ENCODE assay signal across 9 mouse cellular contexts in the genomic region with DNA sequence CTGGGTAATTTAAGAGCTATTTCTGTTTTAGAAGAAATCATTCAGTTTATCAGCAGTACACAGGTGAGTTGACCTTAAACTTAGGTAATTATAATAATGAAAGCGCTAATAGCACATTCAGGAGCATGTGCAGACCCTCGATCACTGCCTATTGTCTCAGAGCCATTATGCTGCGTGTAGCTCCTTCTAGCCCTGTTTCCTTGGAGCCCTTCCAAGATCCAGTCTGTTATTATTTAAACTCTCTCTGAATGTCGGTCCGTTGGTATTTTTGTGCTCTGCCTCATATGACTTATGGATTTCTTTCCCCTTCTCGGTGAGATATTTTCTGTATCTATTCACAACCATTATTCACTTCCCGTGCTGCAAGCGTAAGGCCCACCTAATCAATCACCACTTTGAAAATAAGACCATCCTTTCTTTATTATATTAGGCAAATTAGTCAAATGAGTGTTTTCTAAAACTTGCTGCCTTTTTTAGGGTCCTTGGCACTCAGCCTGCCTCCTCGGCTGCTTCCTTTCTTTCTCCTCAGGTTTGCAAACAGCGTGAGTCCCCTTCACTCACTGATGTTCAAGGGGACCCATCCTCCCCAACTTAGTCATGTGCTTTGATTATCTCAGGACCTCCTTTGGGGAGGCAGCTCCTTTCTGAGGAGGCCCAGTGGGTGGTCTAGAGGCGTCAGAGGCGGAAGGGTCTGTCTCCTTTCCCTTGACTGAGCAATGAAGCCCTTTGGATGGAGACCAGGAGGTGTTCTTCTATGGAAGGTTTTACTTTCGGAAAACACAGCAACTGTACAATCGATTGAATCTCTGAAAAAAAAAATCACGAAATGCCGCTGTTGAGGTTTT.
DNase-seq lines count a peak whose midpoint lies in the region; ATAC-seq and TF ChIP-seq lines count a peak whose summit lies in the region.
"Had no signal": no experiment of that assay in that cellular context is flagged by ENCODE, and none has a peak within 500 bp of the region (broad histone marks: within the 10 kb centered on the region; RNA-seq: fewer than 3 reads in every experiment).

No protein-coding gene starts in this region.

- H3K36me3 ChIP-seq in heart, embryonic 15.5 days, result no peaks in the 10 kb centered on the region
- H3K36me3 ChIP-seq in lung, embryonic 14.5 days (ENCODE audit: insufficient read depth), result no peaks in the 10 kb centered on the region
- no peaks in the 10 kb centered on the region for H3K36me3 ChIP-seq in forebrain, embryonic 14.5 days (ENCODE audit: control insufficient read depth, insufficient read depth, low read length)
- H3K36me3 ChIP-seq in midbrain, embryonic 16.5 days (ENCODE audit: control insufficient read depth, insufficient read depth, low read length), result no peaks in the 10 kb centered on the region

- peak overlapping the region; percentile 1; the same call in 1 of the 2 replicates for H3K4me2 ChIP-seq in heart, embryonic 15.5 days
- H3K4me2 ChIP-seq in lung, embryonic 14.5 days, result peak overlapping the region; percentile 41
- peak overlapping the region; percentile 42 for H3K4me2 ChIP-seq in forebrain, embryonic 14.5 days (ENCODE audit: low read length)
- H3K4me2 ChIP-seq in midbrain, embryonic 16.5 days (ENCODE audit: low read length), result peak overlapping the region; percentile 11; the same call in 1 of the 2 replicates

- peaks cover 13% of the 10 kb centered on the region for H3K4me1 ChIP-seq in heart, embryonic 15.5 days (replicated peaks)
- peaks cover 12% of the 10 kb centered on the region; the same call in 1 of the 2 replicates for H3K4me1 ChIP-seq in lung, embryonic 14.5 days (ENCODE audit: insufficient read depth)
- H3K4me1 ChIP-seq in forebrain, embryonic 14.5 days (ENCODE audit: control insufficient read depth, insufficient read depth, low read length), result peaks cover 36% of the 10 kb centered on the region
- H3K4me1 ChIP-seq in midbrain, embryonic 16.5 days (ENCODE audit: control insufficient read depth, insufficient read depth, low read length), result peaks cover 11% of the 10 kb centered on the region

- no peak overlapping the region for H3K4me3 ChIP-seq in heart, embryonic 15.5 days
- no peak overlapping the region for H3K4me3 ChIP-seq in lung, embryonic 14.5 days (ENCODE audit: low read depth, low read length)
- no peak overlapping the region for H3K4me3 ChIP-seq in forebrain, embryonic 14.5 days (ENCODE audit: low read depth, low read length)
- no peak overlapping the region for H3K4me3 ChIP-seq in midbrain, embryonic 16.5 days (ENCODE audit: low read depth, low read length)

- no peaks in the 10 kb centered on the region for H3K27me3 ChIP-seq in heart, embryonic 15.5 days
- H3K27me3 ChIP-seq in lung, embryonic 14.5 days (ENCODE audit: insufficient read depth, low read length), result no peaks in the 10 kb centered on the region
- no peaks in the 10 kb centered on the region for H3K27me3 ChIP-seq in forebrain, embryonic 14.5 days (replicated peaks; ENCODE audit: control insufficient read depth, insufficient read depth, low read length)
- H3K27me3 ChIP-seq in midbrain, embryonic 16.5 days (ENCODE audit: control insufficient read depth, insufficient read depth, low read depth, low read length), result no peaks in the 10 kb centered on the region

- TF ChIP-seq CTCF in lung, embryonic 14.5 days (IDR thresholded peaks at IDR 0.05; ENCODE audit: low read depth), result no peak

- H3K9me3 ChIP-seq in heart, embryonic 15.5 days (replicated peaks), result no peaks in the 10 kb centered on the region
- no peaks in the 10 kb centered on the region; the same call in 1 of the 2 replicates for H3K9me3 ChIP-seq in lung, embryonic 14.5 days (ENCODE audit: low read depth, low read length)
- no peaks in the 10 kb centered on the region for H3K9me3 ChIP-seq in forebrain, embryonic 14.5 days (replicated peaks; ENCODE audit: control insufficient read depth, low read length)
- no peaks in the 10 kb centered on the region for H3K9me3 ChIP-seq in midbrain, embryonic 16.5 days (replicated peaks; ENCODE audit: control insufficient read depth, low read length, poor library complexity, severe bottlenecking)

- ATAC-seq in heart, embryonic 15.5 days (replicated peaks; ENCODE audit: insufficient number of reproducible peaks, insufficient read depth, low FRiP score, low read depth), result no peak
- peak; percentile 56; the same call in 1 of the 2 replicates for ATAC-seq in lung, embryonic 14.5 days (ENCODE audit: insufficient read depth)
- peak; percentile 68 for ATAC-seq in forebrain, embryonic 14.5 days
- ATAC-seq in midbrain, embryonic 16.5 days, result no peak
- ATAC-seq in CD4-positive, CD25-positive, alpha-beta regulatory T cell, adult 4 months, result no peak

- H3K9ac ChIP-seq in heart, embryonic 15.5 days, result no peak overlapping the region
- H3K9ac ChIP-seq in lung, embryonic 14.5 days, result no peak overlapping the region
- peak overlapping the region; percentile 6 for H3K9ac ChIP-seq in forebrain, embryonic 14.5 days (ENCODE audit: low read length)
- no peak overlapping the region for H3K9ac ChIP-seq in midbrain, embryonic 16.5 days (ENCODE audit: low read depth, low read length)

- DNase-seq in heart, adult 11 months, result no peak
- peak; percentile 88 for DNase-seq in lung, embryonic 14.5 days
- DNase-seq in lung, postnatal 36 days, result no peak
- peak; percentile 85 for DNase-seq in forebrain, embryonic 14.5 days (ENCODE audit: low spot score)
- DNase-seq in gastrocnemius, adult 8-10 months (ENCODE audit: low spot score in 2 of 2), result no peak
- DNase-seq: thymus, adult 2 months had no signal

- H3K27ac ChIP-seq in heart, embryonic 15.5 days, result no peak overlapping the region
- H3K27ac ChIP-seq in lung, embryonic 14.5 days (ENCODE audit: low read depth), result peak overlapping the region; percentile 51
- peak overlapping the region; percentile 40; the same call in 1 of the 2 replicates for H3K27ac ChIP-seq in forebrain, embryonic 14.5 days (ENCODE audit: low read depth, low read length)
- no peak overlapping the region for H3K27ac ChIP-seq in midbrain, embryonic 16.5 days (ENCODE audit: low read length)

- 45% methylated on average over 16 of the region's 16 CpGs for WGBS in heart, embryonic 15.5 days
- 25% methylated on average over 16 of the region's 16 CpGs for WGBS in lung, embryonic 14.5 days
- 7% methylated on average over 16 of the region's 16 CpGs for WGBS in forebrain, embryonic 14.5 days
- 36% methylated on average over 16 of the region's 16 CpGs for WGBS in midbrain, embryonic 16.5 days

Comparison
In these comparisons a context has a peak if more than half of its experiments do, and no peak if none do; other contexts are left out.
1. DNase-seq: peak in lung, embryonic 14.5 days (single experiment) and forebrain, embryonic 14.5 days (single experiment); none in heart, adult 11 months (single experiment), lung, postnatal 36 days (single experiment) and gastrocnemius, adult 8-10 months (0 of 2).
2. ATAC-seq: peak in lung, embryonic 14.5 days (single experiment) and forebrain, embryonic 14.5 days (single experiment); none in heart, embryonic 15.5 days (single experiment), midbrain, embryonic 16.5 days (single experiment) and CD4-positive, CD25-positive, alpha-beta regulatory T cell, adult 4 months (single experiment).
3. H3K27ac ChIP-seq: peak in lung, embryonic 14.5 days (single experiment) and forebrain, embryonic 14.5 days (single experiment); none in heart, embryonic 15.5 days (single experiment) and midbrain, embryonic 16.5 days (single experiment).
4. Peak in every context shown above with its lines, with median percentiles within 50 percentile points of each other: H3K4me2 ChIP-seq.